Mouse (Mus musculus) cerebellum, postnatal 4 days (tissue): ENCODE results near the gene Treml2.
"Not testable (repeated sequence)": the region's sequence is repeated elsewhere in the genome, so short reads cannot be mapped to it uniquely, and the experiment has no call there.

Experiments
- DNase-seq, 2 experiments: peaks; one replicate each; pipeline ENCODE4 v3.0.0; 2022; ENCODE audit warnings: low spot score in 2 of 2, mixed read lengths in 1 of 2

Treml2 gene

GRCm38 (mm10) chr17:48347287-48347686 lies 48.0 kb downstream of the Treml2 start:
- no peak for DNase-seq

DNA sequence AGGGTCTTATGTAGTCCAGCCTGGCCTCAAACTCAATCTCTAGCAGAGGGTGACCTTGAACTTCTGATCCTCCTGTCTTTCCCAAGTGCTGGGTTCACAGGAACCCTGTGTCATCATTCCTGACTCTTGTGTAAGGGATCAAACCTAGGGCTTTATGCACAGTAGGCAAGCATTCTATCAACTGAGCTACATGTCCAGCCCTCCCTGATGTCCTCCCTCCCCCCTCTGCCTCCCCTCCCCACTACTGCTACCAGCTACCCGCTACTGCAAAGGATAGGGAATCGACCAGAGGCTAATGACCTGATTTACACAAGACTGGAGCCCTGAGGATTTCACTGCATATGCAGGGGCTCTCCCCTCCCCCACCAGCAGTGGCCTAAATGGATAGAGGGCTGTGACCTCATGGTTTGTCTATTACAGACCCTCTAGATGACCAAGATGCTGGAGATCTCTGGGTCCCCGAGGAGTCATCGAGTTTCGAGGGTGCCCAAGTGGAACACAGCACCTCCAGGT lies 51.4 kb downstream of the Treml2 start:
- no peak for DNase-seq

DNA sequence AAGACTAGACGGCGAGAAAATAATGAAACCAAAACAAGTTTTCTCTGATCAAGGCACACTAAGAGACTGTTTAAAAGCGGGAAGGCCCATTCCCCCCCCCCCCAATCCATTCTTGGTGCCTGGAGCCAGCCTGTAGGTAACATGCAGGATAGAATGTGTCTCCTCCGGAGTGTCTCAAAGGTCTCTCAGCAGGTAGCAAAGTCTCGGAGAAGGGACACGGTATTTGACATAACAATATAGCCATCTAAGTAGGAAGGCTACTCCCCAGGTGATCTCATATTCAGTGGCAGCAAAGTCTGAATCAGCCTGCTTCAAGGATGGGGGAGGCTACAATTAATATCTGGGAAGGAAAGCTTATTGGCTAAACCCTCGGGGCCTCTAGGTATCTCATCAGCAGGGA lies 53.7 kb downstream of the Treml2 start:
- not testable (repeated sequence) for DNase-seq

DNA sequence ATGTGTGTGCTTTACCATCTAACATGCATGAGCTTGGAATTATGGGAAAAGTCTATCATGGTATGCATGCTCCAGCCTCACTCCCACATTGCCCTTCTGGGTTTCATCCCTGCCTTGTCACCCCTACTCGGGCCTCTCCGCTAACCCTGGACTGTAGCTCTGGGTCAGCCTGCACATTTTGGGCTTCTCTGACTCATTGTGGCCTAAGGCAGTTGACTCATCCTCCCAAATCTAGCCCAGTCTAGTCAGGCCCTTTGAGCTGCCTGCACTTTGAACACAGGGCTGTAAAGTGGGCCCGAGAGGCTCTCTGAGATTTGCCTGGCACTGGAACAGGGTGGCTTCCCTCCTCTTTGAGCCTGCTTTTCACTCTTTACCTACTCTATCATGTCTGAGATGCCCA lies 56.5 kb downstream of the Treml2 start:
- no peak for DNase-seq

DNA sequence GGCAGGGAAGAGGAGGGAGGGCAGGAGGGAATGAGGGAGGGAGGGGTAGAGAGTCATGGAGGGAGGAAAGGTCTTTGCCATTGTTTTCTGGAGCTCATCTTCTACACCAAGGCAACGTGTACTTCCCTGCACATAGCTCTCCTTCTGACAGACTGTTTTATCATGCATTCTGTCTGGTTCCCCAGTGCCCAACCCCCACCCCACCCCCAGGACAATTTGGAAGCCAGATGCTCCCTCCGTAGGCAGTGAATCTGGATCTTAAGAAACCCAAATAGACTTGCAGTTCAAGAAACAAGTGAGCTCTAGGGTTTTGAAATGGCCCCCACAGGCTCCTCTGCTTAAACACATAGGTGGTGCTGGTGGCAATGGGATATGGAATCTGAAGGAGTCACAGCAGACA lies 58.6 kb downstream of the Treml2 start:
- no peak for DNase-seq

GRCm38 (mm10) chr17:48359616-48360015 lies 60.3 kb downstream of the Treml2 start, which contains the start of gene Treml1:
Gene Treml1 (plus strand): TSS chr17:48359916.
- DNase-seq, result no peak

DNA sequence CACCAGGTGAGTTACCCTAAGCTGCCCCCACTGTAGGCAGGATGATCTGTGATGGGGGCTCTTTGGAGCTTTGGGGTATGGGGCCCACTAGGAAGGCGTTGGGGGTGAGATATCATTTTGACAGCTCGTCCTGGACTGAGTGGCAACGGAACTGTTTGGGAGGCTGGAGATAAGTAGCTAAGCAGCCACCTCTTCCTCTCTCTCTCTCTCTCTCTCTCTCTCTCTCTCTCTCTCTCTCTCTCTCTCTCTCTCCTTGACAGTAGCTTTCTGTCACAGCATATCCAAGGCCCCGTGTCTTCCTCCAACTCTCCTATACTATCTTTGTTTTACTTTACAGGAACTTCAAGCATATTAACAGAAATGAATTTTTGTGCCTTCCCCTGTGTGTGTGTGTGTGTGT lies 61.2 kb downstream of the Treml2 start:
- no peak for DNase-seq
